Mouse (Mus musculus) regulatory T cell (primary cell): ENCODE data around the gene Otud7a.

ENCODE experiments used
- in situ Hi-C: fragments of 300-600 bp; cut with MboI, MseI; formaldehyde crosslinking; loops from one replicate; pipeline ENCODE4 v1.15.1; 2025; ENCODE audit warnings: high pct_unique_total_duplicates

Otud7a gene

DNA sequence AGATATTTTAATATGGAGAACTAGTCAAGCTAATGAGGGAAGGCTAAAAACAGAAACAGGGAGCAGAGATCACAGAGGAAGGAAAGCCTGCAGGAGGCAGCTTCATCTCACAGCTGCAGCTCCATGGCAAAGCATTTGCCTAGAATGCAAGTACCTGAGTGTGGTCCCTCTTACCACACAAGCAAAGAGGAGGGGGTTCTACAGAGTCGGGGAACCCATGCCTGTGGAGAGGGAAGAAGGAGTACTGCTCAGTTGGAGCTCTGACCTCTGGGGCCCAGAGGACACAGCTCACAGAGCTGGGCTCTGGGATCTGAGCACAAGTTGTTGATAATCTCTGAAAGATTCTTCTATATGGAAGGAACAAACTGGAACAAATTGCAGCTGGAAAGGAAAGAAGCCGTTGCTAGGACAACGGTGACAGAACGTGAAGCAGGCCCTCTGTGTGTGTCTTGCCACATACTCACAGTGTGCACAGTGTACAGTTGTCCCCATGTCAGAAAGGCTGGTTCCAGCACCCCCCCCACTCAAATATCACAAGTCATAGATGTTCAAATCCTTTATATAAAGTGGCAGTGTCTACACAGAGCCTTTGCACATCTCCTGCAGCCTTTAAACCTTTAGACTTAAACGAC is 324.0 kb downstream of the Otud7a start:
- in situ Hi-C loops = no loop called here

DNA sequence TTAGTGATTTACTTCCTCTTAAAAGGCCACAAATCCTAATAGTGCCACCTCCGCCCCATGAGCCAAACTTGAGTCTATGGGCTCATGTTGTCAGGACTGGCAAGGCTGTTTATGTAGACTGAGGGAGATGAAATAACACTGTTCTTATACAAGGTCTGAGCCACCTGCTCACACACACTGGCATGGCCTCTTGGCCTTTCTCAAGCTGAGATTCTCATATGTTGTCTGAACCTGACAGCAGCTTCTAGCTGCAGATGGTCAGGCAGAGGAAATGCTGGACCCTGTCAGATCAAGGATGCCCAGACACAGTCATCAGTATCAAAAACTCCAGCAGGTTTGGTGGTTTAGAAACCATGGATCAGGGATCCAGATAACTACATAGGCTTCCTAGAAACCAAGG is 328.7 kb downstream of the Otud7a start:
- in situ Hi-C loops = no loop called here

DNA sequence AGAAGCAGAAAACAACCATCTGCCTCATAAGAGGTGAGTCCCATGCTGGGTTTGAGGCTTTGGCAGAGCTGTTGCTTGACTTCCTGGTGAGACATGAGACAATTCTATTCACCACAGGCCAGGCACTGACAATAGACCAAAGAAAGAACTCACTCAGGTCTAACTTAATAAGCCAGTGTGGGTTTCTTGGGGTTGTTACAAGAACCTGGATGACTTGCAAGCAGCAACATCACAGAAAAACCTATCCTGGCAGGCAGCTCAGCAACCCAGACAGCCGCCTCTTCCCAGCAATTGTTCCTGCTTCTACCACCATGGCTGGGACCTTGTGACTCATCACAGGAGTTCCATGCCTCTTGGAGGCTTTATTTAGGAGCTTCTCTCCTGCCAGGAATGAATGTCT is 329.7 kb downstream of the Otud7a start:
- in situ Hi-C loops = no loop called here

DNA sequence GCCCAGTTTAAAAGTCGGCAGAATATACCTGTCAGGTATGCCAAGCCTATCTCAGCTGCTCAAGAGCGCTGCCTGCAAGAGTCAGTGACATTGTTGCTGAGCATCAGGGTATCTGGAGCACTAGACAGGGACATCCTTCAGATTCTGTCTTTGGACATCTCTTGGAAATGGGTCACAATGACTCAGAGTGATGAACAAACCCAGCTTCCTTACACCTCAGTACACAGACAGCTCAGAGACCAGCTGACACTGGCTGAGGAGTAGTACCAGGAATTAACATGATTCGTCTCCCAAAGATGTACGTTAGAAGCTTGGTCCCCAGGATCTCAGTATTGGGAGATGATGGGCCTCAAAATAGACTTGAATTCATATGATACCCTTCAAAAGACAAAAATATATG is 332.8 kb downstream of the Otud7a start:
- in situ Hi-C loops = no loop called here

DNA sequence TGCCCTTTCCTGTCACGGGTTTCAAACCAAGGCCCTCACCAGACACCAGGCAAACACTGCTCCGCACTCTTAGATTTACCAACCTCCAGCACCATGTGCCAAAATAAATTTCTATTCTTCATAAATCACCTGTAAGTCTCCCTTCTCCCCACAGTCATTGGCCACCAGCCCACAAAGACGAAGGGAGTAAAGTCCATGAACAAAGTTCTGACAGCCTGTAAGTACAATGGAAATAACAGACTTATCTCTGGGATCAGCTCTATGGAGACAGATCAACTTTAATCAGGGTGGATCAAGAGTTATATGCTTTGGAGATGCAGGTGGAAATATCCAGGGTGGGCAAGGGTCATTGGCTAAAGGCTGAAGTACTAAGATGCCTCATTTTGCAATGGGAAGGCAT is 336.3 kb downstream of the Otud7a start:
- in situ Hi-C loops = no loop called here

DNA sequence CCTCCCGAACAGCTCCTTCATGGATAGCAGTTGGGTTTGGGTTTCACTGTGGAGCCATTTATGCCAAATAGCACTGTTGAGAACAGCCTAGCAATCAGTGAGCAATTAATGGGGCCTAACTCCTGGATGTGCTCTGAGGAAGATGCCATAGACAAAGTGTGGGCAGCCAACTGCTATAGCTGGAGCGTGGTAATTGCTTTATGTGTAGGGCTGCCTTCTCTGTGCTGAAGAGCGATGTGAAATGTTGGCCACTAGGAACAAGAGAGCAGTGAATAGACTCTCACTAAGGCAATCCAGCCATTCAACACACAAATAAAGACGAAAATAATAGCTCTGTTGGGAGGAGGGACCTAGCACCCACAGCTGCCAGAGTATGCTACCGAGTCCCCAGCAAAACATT is 345.2 kb downstream of the Otud7a start:
- in situ Hi-C loops = no loop called here

DNA sequence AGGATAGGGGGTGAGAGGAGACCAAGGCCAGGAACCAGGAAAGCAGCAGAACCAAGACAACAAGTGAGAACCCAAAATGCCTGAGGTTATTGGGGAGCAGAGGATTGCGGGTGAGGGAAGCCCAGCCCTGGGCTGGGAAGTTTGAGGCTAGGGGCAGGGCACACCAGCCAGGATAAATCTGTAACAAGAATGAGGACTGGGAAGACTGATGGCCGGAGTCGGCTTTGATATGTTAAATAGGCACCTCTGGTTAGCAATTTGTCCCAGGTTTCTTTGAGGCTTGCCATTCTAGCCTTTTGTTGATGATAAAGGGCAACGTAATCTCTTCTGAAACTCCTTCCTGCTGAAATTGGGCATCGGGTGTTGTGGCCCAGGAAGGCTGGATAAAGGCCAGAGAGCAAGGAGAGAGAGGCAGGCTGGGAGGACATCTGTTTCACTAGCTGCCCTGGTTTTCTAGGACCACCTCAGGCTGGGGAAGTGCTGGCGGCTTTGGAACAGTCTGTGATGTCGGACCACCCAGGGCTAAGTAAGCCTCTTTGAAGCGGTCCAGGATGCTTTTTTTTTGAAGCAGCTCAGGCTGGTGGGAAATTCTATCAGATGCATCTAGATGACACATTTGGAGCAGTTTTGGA is 351.6 kb downstream of the Otud7a start:
- in situ Hi-C loops = no loop called here

DNA sequence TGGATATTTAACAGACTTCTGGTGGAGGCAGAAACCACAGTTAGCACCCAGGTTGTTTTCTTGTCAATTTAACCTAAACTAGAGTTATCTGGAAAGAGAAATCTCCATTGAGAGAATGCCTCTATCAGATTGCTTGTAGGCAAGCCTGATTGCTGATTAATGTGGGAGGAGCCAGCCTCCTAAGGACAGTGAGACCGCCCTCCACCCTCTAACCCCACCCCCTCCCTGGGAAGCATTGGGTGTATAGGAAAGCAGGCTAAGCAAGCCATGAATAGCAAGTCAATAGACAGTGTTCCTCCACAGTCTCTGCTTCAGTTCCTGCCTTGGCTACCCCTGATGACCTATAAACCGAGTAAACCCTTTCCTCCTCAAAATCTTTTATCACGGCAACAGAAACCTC is 353.9 kb downstream of the Otud7a start:
- in situ Hi-C loops = no loop called here

DNA sequence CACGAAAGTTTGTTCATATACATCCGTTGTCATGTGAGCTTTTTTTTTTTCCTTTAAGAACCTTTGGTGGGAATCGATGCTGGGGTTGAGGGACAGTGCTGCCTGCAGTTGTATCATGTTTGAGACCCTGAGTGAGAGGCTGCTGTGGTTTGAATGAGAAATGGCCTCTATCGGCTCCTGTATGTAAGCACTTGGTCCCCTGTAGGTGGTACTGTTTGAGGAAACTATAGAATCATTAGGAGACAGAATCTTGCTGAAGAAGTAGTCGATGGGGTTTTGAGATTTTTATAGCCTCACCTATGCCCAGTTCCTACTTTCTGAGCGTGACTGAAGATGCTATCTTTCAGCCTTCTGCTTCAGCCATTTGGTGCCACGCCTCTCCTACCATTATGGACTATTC is 354.8 kb downstream of the Otud7a start:
- in situ Hi-C loops = no loop called here

DNA sequence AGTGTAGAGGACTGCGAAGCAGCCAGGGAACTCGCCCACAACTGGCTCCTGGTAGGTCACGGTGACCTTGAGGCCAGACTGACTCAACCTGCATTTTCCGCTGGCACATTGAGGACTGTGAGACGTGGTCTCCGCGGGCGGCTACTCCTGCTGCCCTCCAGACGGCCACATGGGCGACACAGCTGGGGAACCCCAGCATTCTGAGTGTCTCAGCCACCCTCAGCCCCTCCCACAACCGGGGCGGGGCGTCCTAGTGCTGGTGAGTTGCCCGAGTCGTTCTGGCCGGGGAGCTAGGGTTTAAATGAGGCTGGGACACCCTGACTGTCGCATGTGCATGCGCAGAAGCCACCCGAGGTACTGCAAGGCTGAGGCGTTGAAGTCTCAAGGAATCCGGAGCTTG is 358.2 kb downstream of the Otud7a start:
- in situ Hi-C loops = no loop called here
